Mouse (Mus musculus): ENCODE results near the gene Cd4. TPM values are rescaled to one million over a fixed set of nuclear protein-coding genes. Genes with fewer than 3 reads are reported as not detected.
A peak's percentile ranks its signal among the peaks of the same experiment; 100 is the strongest.

The Cd4 gene
- 0.07 TPM in 1 of 2 replicates, not detected in the other for polyA plus RNA-seq (2015; fragmentation: Nextera tagmentation; extraction: Ambion mirVana)

DNA sequence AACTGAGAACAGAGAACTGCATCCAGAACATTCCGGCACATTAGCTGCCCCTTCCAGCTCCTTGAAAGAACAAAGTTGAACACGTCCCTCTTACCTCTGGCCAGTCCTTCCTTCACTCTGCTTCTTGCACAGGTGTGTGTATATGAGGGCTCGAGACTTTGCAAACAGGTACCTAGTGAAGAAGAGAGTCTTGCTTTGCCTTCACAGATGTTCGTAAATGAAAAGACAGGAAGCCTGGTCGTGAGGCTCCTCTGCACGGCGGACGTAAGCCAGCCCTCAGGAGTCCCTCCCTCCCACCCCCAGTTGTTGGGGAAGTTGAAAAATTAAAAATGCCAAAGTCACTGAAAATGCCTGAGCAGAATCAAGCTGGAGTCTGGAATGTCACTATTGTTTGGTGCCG, at the start of gene Cd4:
Cd4 (minus strand) TSS at position 236 of the 400 bp plus-strand sequence.
- WGBS = 92% methylated on average over 9 of the region's 9 CpGs
- no peaks in the 10 kb centered on the region for H3K27me3 ChIP-seq

DNA sequence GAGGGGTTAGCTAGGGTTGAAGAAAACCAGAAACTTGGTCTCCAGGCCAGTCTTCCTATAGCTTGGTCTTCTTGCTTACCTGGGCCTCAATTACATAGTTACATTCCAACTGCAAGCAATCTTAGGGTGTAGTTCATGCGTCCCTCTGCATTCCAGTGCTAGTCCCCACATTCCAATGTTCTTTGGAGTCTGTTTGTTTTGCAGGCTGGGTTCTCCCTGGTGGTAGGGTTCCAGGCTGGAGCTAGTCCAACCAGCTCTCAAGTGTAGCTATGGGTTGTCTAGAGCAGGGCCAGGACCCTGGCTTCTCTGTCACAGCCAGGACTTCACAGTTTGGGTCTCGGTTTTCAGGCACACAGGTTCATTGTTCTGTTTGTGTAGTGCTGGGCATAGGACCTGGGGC, 49.5 kb upstream of the Cd4 start:
- ATAC-seq = no peak
- peaks cover 17% of the 10 kb centered on the region for H3K4me1 ChIP-seq (replicated peaks)
- no peaks in the 10 kb centered on the region for H3K27me3 ChIP-seq
- no peak overlapping the region for H3K9ac ChIP-seq (replicated peaks)
- WGBS = 86% methylated on average over 2 of the region's 2 CpGs
- no peak overlapping the region for H3K4me2 ChIP-seq (replicated peaks)
- H3K27ac ChIP-seq = no peak overlapping the region
- no peaks in the 10 kb centered on the region; the same call in 1 of the 2 replicates for H3K9me3 ChIP-seq
- peaks cover 70% of the 10 kb centered on the region for H3K36me3 ChIP-seq
- H3K4me3 ChIP-seq (replicated peaks) = no peak overlapping the region

More for the DNA sequence above, at the start of gene Cd4:
- H3K4me2 ChIP-seq (replicated peaks) = no peak within 1 kb of the TSS
- no peaks in the 10 kb centered on the region for H3K36me3 ChIP-seq
- H3K4me3 ChIP-seq (replicated peaks) = no peak within 1 kb of the TSS
- no peaks in the 10 kb centered on the region for H3K4me1 ChIP-seq (replicated peaks)
- H3K9me3 ChIP-seq = no peaks in the 10 kb centered on the region
- H3K9ac ChIP-seq (replicated peaks) = no peak within 1 kb of the TSS
- no peak for ATAC-seq
- no peak within 1 kb of the TSS for H3K27ac ChIP-seq

DNA sequence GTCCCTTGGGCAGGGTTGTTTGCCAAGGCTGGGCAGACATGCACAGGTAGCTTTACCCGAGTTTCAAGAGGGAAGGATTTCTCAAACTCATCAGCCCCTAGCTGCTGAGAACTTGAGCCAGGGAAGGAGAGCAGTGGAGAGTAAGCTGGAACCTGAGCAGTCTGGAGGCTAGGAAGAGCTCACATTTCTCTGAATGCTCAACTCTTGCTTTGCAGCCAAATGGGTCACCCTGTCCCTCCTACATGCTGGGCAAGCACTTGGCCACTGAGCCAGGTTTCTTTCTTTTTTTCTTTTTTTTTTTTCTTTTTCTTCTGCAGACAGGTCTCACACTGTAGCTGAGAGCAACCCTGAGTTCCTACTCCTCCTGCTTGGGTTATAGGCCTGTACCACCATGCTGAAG, 48.7 kb upstream of the Cd4 start:
- no peak overlapping the region for H3K9ac ChIP-seq (replicated peaks)
- H3K9me3 ChIP-seq = no peaks in the 10 kb centered on the region; the same call in 1 of the 2 replicates
- WGBS = 84% methylated on average over 1 of the region's 1 CpGs
- no peak overlapping the region for H3K4me2 ChIP-seq (replicated peaks)
- H3K4me3 ChIP-seq (replicated peaks) = no peak overlapping the region
- H3K4me1 ChIP-seq (replicated peaks) = peaks cover 23% of the 10 kb centered on the region
- peaks cover 70% of the 10 kb centered on the region for H3K36me3 ChIP-seq
- no peaks in the 10 kb centered on the region for H3K27me3 ChIP-seq
- no peak for ATAC-seq
- no peak overlapping the region for H3K27ac ChIP-seq

GRCm38 (mm10) chr6:124934670-124935069, 46.6 kb upstream of the Cd4 start:
- peaks cover 65% of the 10 kb centered on the region for H3K36me3 ChIP-seq
- no peak overlapping the region for H3K27ac ChIP-seq
- no peak overlapping the region for H3K4me2 ChIP-seq (replicated peaks)
- peak overlapping the region; percentile 32; the same call in 1 of the 2 replicates for H3K9ac ChIP-seq (replicated peaks)
- H3K4me1 ChIP-seq (replicated peaks) = peaks cover 29% of the 10 kb centered on the region
- no peaks in the 10 kb centered on the region; the same call in 1 of the 2 replicates for H3K9me3 ChIP-seq
- no peak for ATAC-seq
- no peak overlapping the region for H3K4me3 ChIP-seq (replicated peaks)
- no peaks in the 10 kb centered on the region for H3K27me3 ChIP-seq
- WGBS = 93% methylated on average over 7 of the region's 7 CpGs

- peaks cover 53% of the 10 kb centered on the region for H3K36me3 ChIP-seq
- no peak overlapping the region for H3K27ac ChIP-seq
- peak overlapping the region; percentile 97 for H3K4me3 ChIP-seq (replicated peaks)
- H3K4me1 ChIP-seq (replicated peaks) = peaks cover 29% of the 10 kb centered on the region
- H3K4me2 ChIP-seq (replicated peaks) = peak overlapping the region; percentile 97; the same call in 1 of the 2 replicates
- H3K9ac ChIP-seq (replicated peaks) = no peak overlapping the region
- 90% methylated on average over 3 of the region's 3 CpGs for WGBS
- no peaks in the 10 kb centered on the region for H3K27me3 ChIP-seq
- no peaks in the 10 kb centered on the region; the same call in 1 of the 2 replicates for H3K9me3 ChIP-seq
- no peak for ATAC-seq
Measured at GRCm38 (mm10) chr6:124933127-124933526, 45.1 kb upstream of the Cd4 start.

GRCm38 (mm10) chr6:124932314-124932695, 44.3 kb upstream of the Cd4 start:
- H3K4me1 ChIP-seq (replicated peaks) = peaks cover 29% of the 10 kb centered on the region
- H3K4me3 ChIP-seq (replicated peaks) = peak overlapping the region; percentile 97
- ATAC-seq = no peak
- H3K9ac ChIP-seq (replicated peaks) = peak overlapping the region; percentile 99
- 41% methylated on average over 12 of the region's 12 CpGs for WGBS
- no peaks in the 10 kb centered on the region for H3K27me3 ChIP-seq
- H3K27ac ChIP-seq = peak overlapping the region; percentile 97
- H3K36me3 ChIP-seq = peaks cover 45% of the 10 kb centered on the region
- H3K9me3 ChIP-seq = no peaks in the 10 kb centered on the region; the same call in 1 of the 2 replicates
- peak overlapping the region; percentile 97 for H3K4me2 ChIP-seq (replicated peaks)

DNA sequence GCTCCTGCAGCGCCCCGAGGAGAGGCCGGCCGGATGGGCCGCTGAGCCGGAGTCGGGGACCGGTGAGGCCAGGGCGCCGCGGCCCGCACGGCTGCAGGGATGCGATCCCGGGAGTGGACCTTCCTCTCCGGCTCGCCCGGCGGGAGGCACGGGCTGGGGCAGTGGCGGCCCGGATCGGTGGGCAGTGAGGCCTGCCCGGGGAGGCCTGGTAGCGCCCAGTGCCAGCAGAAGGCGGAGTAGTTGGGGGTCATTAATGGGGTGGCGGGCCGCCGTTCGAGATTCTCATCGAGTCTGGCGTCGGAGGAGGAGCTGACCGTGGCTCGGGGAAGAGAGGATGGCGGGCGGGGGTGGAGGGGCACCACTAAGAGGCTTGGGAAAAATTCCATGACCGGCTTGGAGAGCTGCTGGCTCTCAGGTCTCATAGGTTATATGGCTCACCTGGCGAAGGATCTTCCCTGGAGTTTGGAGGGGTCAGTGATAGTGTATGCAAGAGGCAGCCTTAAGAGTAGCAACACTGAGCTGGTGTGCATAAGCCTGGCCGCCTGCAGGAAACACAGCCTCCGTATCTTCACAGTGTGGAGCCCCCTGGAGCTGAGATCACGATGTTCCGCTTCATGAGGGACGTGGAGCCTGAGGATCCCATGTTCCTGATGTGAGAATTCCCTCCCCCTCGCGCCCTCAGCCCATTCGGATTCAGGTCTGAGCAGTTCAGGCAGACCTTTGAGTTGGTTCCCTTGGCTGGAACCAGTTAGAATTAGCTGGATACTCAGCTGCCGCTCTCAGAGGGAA, 43.7 kb upstream of the Cd4 start:
- peaks cover 39% of the 10 kb centered on the region for H3K36me3 ChIP-seq
- peak overlapping the region; percentile 97 for H3K4me3 ChIP-seq (replicated peaks)
- peak overlapping the region; percentile 97 for H3K4me2 ChIP-seq (replicated peaks)
- H3K27ac ChIP-seq = peak overlapping the region; percentile 97
- no peaks in the 10 kb centered on the region for H3K27me3 ChIP-seq
- peak; percentile 71 for ATAC-seq
- 1% methylated on average over 47 of the region's 48 CpGs for WGBS
- H3K4me1 ChIP-seq (replicated peaks) = peaks cover 29% of the 10 kb centered on the region
- no peaks in the 10 kb centered on the region; the same call in 1 of the 2 replicates for H3K9me3 ChIP-seq
- peak overlapping the region; percentile 99 for H3K9ac ChIP-seq (replicated peaks)

DNA sequence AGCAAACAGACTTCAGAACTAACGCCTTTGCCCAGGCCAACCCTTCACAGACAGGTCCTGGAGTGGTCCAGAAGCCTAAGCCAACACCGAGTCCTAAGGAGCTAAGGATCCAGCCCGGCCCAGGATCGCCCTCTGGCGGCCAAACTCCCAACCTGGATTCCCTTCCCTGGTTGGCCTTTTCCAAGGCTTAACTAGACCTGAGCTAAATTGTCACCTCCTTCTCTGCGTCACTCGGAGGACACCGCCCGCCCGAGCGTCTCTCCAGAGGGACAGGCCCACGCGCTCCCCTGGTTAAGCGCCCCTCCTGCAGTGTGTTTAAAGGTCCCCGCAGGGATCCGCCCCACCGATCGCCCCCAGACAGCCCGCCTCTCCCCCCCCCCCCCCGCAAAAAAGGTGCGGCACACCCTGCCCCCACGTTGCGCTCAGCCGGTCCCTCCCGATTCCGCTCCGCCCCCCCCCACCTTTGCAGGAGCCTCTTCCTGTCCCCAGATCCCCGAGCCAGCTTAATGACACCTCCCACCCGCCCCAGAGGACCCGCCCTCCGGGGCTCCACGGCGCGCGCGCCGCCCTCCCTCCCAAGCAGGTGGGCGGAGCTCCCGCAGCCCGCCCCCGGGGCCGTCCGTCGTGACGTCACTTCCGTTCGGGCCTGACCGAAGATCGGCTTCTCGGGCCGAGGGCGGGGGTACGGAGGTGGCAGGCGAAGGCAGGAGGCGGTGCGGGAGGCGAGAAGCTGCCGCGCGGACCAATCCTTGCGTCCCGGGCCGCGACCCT, 42.9 kb upstream of the Cd4 start, which contains the start of gene Mlf2:
Mlf2 (plus strand) TSS at position 633 of the 771 bp plus-strand sequence.
- Histone ChIP-seq H3K27me3 (no peaks in the 10 kb centered on the region), H3K4me3 (replicated peaks) (peak within 1 kb of the TSS; percentile 97), H3K4me1 (replicated peaks) (peaks cover 29% of the 10 kb centered on the region), H3K36me3 (peaks cover 31% of the 10 kb centered on the region), H3K27ac (peak within 1 kb of the TSS; percentile 97), H3K4me2 (replicated peaks) (peak within 1 kb of the TSS; percentile 97), H3K9ac (replicated peaks) (peak within 1 kb of the TSS; percentile 99), H3K9me3 (no peaks in the 10 kb centered on the region; the same call in 1 of the 2 replicates)
- 0% methylated on average over 56 of the region's 64 CpGs for WGBS
- peak; percentile 94 for ATAC-seq

GRCm38 (mm10) chr6:124930231-124930630, 42.2 kb upstream of the Cd4 start:
- peak overlapping the region; percentile 97 for H3K4me3 ChIP-seq (replicated peaks)
- H3K36me3 ChIP-seq = peaks cover 24% of the 10 kb centered on the region
- peak overlapping the region; percentile 99; the same call in 1 of the 2 replicates for H3K9ac ChIP-seq (replicated peaks)
- H3K27me3 ChIP-seq = no peaks in the 10 kb centered on the region
- 29% methylated on average over 1 of the region's 1 CpGs for WGBS
- H3K4me2 ChIP-seq (replicated peaks) = peak overlapping the region; percentile 97
- H3K4me1 ChIP-seq (replicated peaks) = peaks cover 31% of the 10 kb centered on the region
- ATAC-seq = no peak
- peak overlapping the region; percentile 97 for H3K27ac ChIP-seq
- no peaks in the 10 kb centered on the region; the same call in 1 of the 2 replicates for H3K9me3 ChIP-seq

- no peaks in the 10 kb centered on the region for H3K9me3 ChIP-seq
- H3K36me3 ChIP-seq = no peaks in the 10 kb centered on the region
- WGBS = 59% methylated on average over 5 of the region's 5 CpGs
- H3K27ac ChIP-seq = no peak overlapping the region
- H3K27me3 ChIP-seq = no peaks in the 10 kb centered on the region
- no peak overlapping the region for H3K4me2 ChIP-seq (replicated peaks)
- no peak overlapping the region for H3K9ac ChIP-seq (replicated peaks)
- H3K4me3 ChIP-seq (replicated peaks) = no peak overlapping the region
- ATAC-seq = no peak
- H3K4me1 ChIP-seq (replicated peaks) = peaks cover 20% of the 10 kb centered on the region
Measured at GRCm38 (mm10) chr6:124925941-124926340, 37.9 kb upstream of the Cd4 start.

- Histone ChIP-seq H3K4me2 (replicated peaks) (no peak overlapping the region), H3K9me3 (no peaks in the 10 kb centered on the region), H3K4me1 (replicated peaks) (peaks cover 23% of the 10 kb centered on the region), H3K27me3 (no peaks in the 10 kb centered on the region), H3K4me3 (replicated peaks) (no peak overlapping the region), H3K36me3 (no peaks in the 10 kb centered on the region), H3K9ac (replicated peaks) (no peak overlapping the region; the same call in 1 of the 2 replicates), H3K27ac (no peak overlapping the region)
- no peak for ATAC-seq
- 44% methylated on average over 12 of the region's 12 CpGs for WGBS
Measured at GRCm38 (mm10) chr6:124925173-124925793, 37.3 kb upstream of the Cd4 start.

Measured in midbrain, embryonic 13.5 days (tissue).